Mouse (Mus musculus): ENCODE measurements around the gene Ppp1r13b. TPM values are rescaled to one million over a fixed set of nuclear protein-coding genes. Genes with fewer than 3 reads are reported as not detected.

Gene Ppp1r13b
- total and polyA plus RNA-seq, 2 experiments from 2014 or later = 11.2 to 18.2 TPM

DNA sequence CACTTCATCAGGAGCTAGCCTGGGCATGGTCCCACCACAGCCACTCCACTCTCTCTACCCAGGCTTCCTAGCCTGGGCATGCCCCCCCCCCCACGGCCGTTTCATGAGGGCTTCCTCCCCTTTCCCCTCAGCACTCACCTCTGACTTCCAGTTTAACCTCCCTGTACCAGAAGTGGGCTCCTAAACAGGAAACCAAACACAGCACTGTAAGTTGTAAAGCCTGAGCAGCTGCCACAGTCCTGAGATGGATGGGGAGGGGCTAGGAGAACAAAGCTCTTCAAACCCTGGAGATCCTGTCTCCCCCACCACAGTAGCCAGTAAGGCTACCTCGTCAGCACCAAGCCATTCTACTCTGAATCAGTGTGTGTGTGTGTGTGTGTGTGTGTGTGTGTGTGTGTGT is 6.1 kb upstream of the Ppp1r13b start:
- no peak for DNase-seq (ENCODE audit: low spot score)
- Histone ChIP-seq H3K36me3 (replicated peaks; ENCODE audit: control insufficient read depth, insufficient read depth, low read length) (no peaks in the 10 kb centered on the region), H3K9me3 (replicated peaks; ENCODE audit: control insufficient read depth, low read length) (no peaks in the 10 kb centered on the region), H3K4me3 (ENCODE audit: low read depth, low read length) (no peak overlapping the region), H3K27me3 (ENCODE audit: control insufficient read depth, insufficient read depth, low read length) (no peaks in the 10 kb centered on the region), H3K4me2 (ENCODE audit: low read depth, low read length) (no peak overlapping the region), H3K4me1 (ENCODE audit: control insufficient read depth, insufficient read depth) (peaks cover 1% of the 10 kb centered on the region; the same call in 1 of the 2 replicates), H3K27ac (ENCODE audit: low read depth) (peak overlapping the region; percentile 68; the same call in 1 of the 2 replicates), H3K9ac (replicated peaks; ENCODE audit: low read depth, low read length) (no peak overlapping the region)
- TF ChIP-seq CTCF (IDR thresholded peaks at IDR 0.05; ENCODE audit: low read depth) (no peak), EP300 (IDR thresholded peaks at IDR 0.05; ENCODE audit: low read depth) (no peak)
- 50% methylated on average over 3 of the region's 3 CpGs for WGBS
- peak; percentile 34; the same call in 1 of the 2 replicates for ATAC-seq (ENCODE audit: insufficient read depth, low read depth)

GRCm38 (mm10) chr12:111912802-111913201 is 4.9 kb upstream of the Ppp1r13b start:
- TF ChIP-seq CTCF (IDR thresholded peaks at IDR 0.05; ENCODE audit: low read depth) (no peak), EP300 (IDR thresholded peaks at IDR 0.05; ENCODE audit: low read depth) (no peak)
- Histone ChIP-seq H3K36me3 (replicated peaks; ENCODE audit: control insufficient read depth, insufficient read depth, low read length) (no peaks in the 10 kb centered on the region), H3K27ac (ENCODE audit: low read depth) (no peak overlapping the region), H3K4me1 (ENCODE audit: control insufficient read depth, insufficient read depth) (no peaks in the 10 kb centered on the region), H3K9ac (replicated peaks; ENCODE audit: low read depth, low read length) (no peak overlapping the region), H3K9me3 (replicated peaks; ENCODE audit: control insufficient read depth, low read length) (no peaks in the 10 kb centered on the region), H3K4me3 (ENCODE audit: low read depth, low read length) (no peak overlapping the region), H3K27me3 (ENCODE audit: control insufficient read depth, insufficient read depth, low read length) (no peaks in the 10 kb centered on the region), H3K4me2 (ENCODE audit: low read depth, low read length) (no peak overlapping the region)
- DNase-seq (ENCODE audit: low spot score) = no peak
- 70% methylated on average over 7 of the region's 7 CpGs for WGBS
- no peak for ATAC-seq (ENCODE audit: insufficient read depth, low read depth)

GRCm38 (mm10) chr12:111911796-111912195 is 3.9 kb upstream of the Ppp1r13b start:
- H3K36me3 ChIP-seq (replicated peaks; ENCODE audit: control insufficient read depth, insufficient read depth, low read length) = no peaks in the 10 kb centered on the region
- no peaks in the 10 kb centered on the region for H3K27me3 ChIP-seq (ENCODE audit: control insufficient read depth, insufficient read depth, low read length)
- WGBS = 74% methylated on average over 2 of the region's 2 CpGs
- H3K4me1 ChIP-seq (ENCODE audit: control insufficient read depth, insufficient read depth) = 0 out of 2 replicates have a peak, but pooled peaks cover 2% of the 10 kb centered on the region
- TF ChIP-seq CTCF (IDR thresholded peaks at IDR 0.05; ENCODE audit: low read depth) = no peak
- TF ChIP-seq EP300 (IDR thresholded peaks at IDR 0.05; ENCODE audit: low read depth) = no peak
- ATAC-seq (ENCODE audit: insufficient read depth, low read depth) = no peak
- H3K27ac ChIP-seq (ENCODE audit: low read depth) = no peak overlapping the region
- H3K9me3 ChIP-seq (replicated peaks; ENCODE audit: control insufficient read depth, low read length) = no peaks in the 10 kb centered on the region
- no peak for DNase-seq (ENCODE audit: low spot score)
- H3K4me3 ChIP-seq (ENCODE audit: low read depth, low read length) = no peak overlapping the region
- no peak overlapping the region for H3K4me2 ChIP-seq (ENCODE audit: low read depth, low read length)
- no peak overlapping the region for H3K9ac ChIP-seq (replicated peaks; ENCODE audit: low read depth, low read length)

GRCm38 (mm10) chr12:111911171-111911760 is 3.4 kb upstream of the Ppp1r13b start:
- Histone ChIP-seq H3K27ac (ENCODE audit: low read depth) (no peak overlapping the region), H3K27me3 (ENCODE audit: control insufficient read depth, insufficient read depth, low read length) (no peaks in the 10 kb centered on the region), H3K4me2 (ENCODE audit: low read depth, low read length) (no peak overlapping the region), H3K4me3 (ENCODE audit: low read depth, low read length) (no peak overlapping the region), H3K9me3 (replicated peaks; ENCODE audit: control insufficient read depth, low read length) (no peaks in the 10 kb centered on the region), H3K9ac (replicated peaks; ENCODE audit: low read depth, low read length) (no peak overlapping the region), H3K4me1 (ENCODE audit: control insufficient read depth, insufficient read depth) (0 out of 2 replicates have a peak, but pooled peaks cover 8% of the 10 kb centered on the region), H3K36me3 (replicated peaks; ENCODE audit: control insufficient read depth, insufficient read depth, low read length) (no peaks in the 10 kb centered on the region)
- DNase-seq (ENCODE audit: low spot score) = no peak
- no peak for ATAC-seq (ENCODE audit: insufficient read depth, low read depth)
- TF ChIP-seq EP300 (IDR thresholded peaks at IDR 0.05; ENCODE audit: low read depth) (no peak), CTCF (IDR thresholded peaks at IDR 0.05; ENCODE audit: low read depth) (no peak)
- WGBS = 84% methylated on average over 15 of the region's 15 CpGs

GRCm38 (mm10) chr12:111908997-111909550 is 1.2 kb upstream of the Ppp1r13b start:
- H3K4me3 ChIP-seq (ENCODE audit: low read depth, low read length) = no peak overlapping the region
- WGBS = 68% methylated on average over 11 of the region's 11 CpGs

More at GRCm38 (mm10) chr12:111908997-111909550, 1.2 kb upstream of the Ppp1r13b start:
- no peak for TF ChIP-seq CTCF (IDR thresholded peaks at IDR 0.05; ENCODE audit: low read depth)
- no peak for TF ChIP-seq EP300 (IDR thresholded peaks at IDR 0.05; ENCODE audit: low read depth)
- 0 out of 2 replicates have a peak, but pooled peaks cover 9% of the 10 kb centered on the region for H3K4me1 ChIP-seq (ENCODE audit: control insufficient read depth, insufficient read depth)
- H3K27ac ChIP-seq (ENCODE audit: low read depth) = no peak overlapping the region
- DNase-seq (ENCODE audit: low spot score) = no peak
- no peak overlapping the region for H3K4me2 ChIP-seq (ENCODE audit: low read depth, low read length)
- H3K9ac ChIP-seq (replicated peaks; ENCODE audit: low read depth, low read length) = no peak overlapping the region
- H3K27me3 ChIP-seq (ENCODE audit: control insufficient read depth, insufficient read depth, low read length) = no peaks in the 10 kb centered on the region
- no peaks in the 10 kb centered on the region for H3K9me3 ChIP-seq (replicated peaks; ENCODE audit: control insufficient read depth, low read length)
- H3K36me3 ChIP-seq (replicated peaks; ENCODE audit: control insufficient read depth, insufficient read depth, low read length) = no peaks in the 10 kb centered on the region
- no peak for ATAC-seq (ENCODE audit: insufficient read depth, low read depth)
